Mouse (Mus musculus) C2C12 (cell line): ENCODE measurements around the gene Akr1b3. TPM values are rescaled to one million over a fixed set of nuclear protein-coding genes. Genes with fewer than 3 reads are reported as not detected.

Experiments
- H3K27me3 ChIP-seq: one replicate; pipeline ENCODE4 v1.6.1; 2011; ENCODE audit not compliant: control insufficient read depth, insufficient read depth, insufficient read length
- H3K36me3 ChIP-seq: one replicate; pipeline ENCODE4 v1.6.1; 2011; ENCODE audit not compliant: control insufficient read depth, insufficient read depth
- H3K4me3 ChIP-seq: one replicate; pipeline ENCODE4 v1.5.1; 2011; ENCODE audit warnings: mild to moderate bottlenecking, control low read depth; ENCODE audit not compliant: poor library complexity, insufficient read depth, severe bottlenecking
- H3K79me2 ChIP-seq: one replicate; pipeline ENCODE4 v1.6.1; 2011; ENCODE audit not compliant: control insufficient read depth, insufficient read depth
- H3K79me3 ChIP-seq: one replicate; pipeline ENCODE4 v1.6.1; 2011; ENCODE audit warnings: low read depth, control low read depth
- H3ac ChIP-seq: one replicate; pipeline ENCODE3; 2011; ENCODE audit warnings: low read depth; ENCODE audit not compliant: control insufficient read depth, insufficient read length
- CEBPB ChIP-seq: IDR thresholded peaks from one replicate; pipeline ENCODE4 v1.6.1; 2011; ENCODE audit warnings: low read depth, mild to moderate bottlenecking, control low read depth, moderate library complexity
- CTCF ChIP-seq: IDR thresholded peaks from one replicate; pipeline ENCODE4 v1.5.1; 2011; ENCODE audit not compliant: control insufficient read depth, insufficient read depth, insufficient read length
- FOSL1 ChIP-seq: IDR thresholded peaks from one replicate; pipeline ENCODE4 v1.8.0; 2011; ENCODE audit warnings: mild to moderate bottlenecking, low read length; ENCODE audit not compliant: poor library complexity, insufficient read depth, severe bottlenecking
- MAX ChIP-seq: IDR thresholded peaks from one replicate; pipeline ENCODE4 v1.6.1; 2011; ENCODE audit warnings: mild to moderate bottlenecking, control low read depth
- MYOD1 ChIP-seq: IDR thresholded peaks from one replicate; pipeline ENCODE4 v1.6.1; 2011; ENCODE audit warnings: low read depth; ENCODE audit not compliant: control insufficient read depth, insufficient read length
- MYOG ChIP-seq: IDR thresholded peaks from one replicate; pipeline ENCODE4 v1.6.1; 2011; ENCODE audit not compliant: control insufficient read depth, insufficient read length; ENCODE audit errors: extremely low read depth
- USF1 ChIP-seq: IDR thresholded peaks from one replicate; pipeline ENCODE4 v1.6.1; 2011; ENCODE audit warnings: low read depth, mild to moderate bottlenecking, control low read depth, moderate library complexity
- polyA plus RNA-seq: library from polyadenylated mRNA; unstranded; fragments of >200 nt; fragmentation: generic; extraction: Trizol; gene quantifications from one replicate; pipeline ENCODE4 v1.2.1, GENCODE M21; 2012; ENCODE audit warnings: missing spikeins

Gene Akr1b3
- polyA plus RNA-seq, 1 experiment: 455 TPM

GRCm38 (mm10) chr6:34310023-34310595 lies 7.2 kb downstream of the Akr1b3 start:
- Histone ChIP-seq H3K36me3 (peaks cover 67% of the 10 kb centered on the region), H3K79me3 (peaks cover 15% of the 10 kb centered on the region), H3K27me3 (no peaks in the 10 kb centered on the region), H3ac (no peak overlapping the region), H3K79me2 (peaks cover 38% of the 10 kb centered on the region), H3K4me3 (no peak overlapping the region)
- TF ChIP-seq MYOG: no peak

- peaks cover 32% of the 10 kb centered on the region for H3K79me2 ChIP-seq
- TF ChIP-seq MYOG (no peak), MAX (no peak), USF1 (no peak), CEBPB (no peak), FOSL1 (no peak), CTCF (no peak), MYOD1 (no peak)
- peaks cover 10% of the 10 kb centered on the region for H3K79me3 ChIP-seq
- H3K36me3 ChIP-seq: peaks cover 73% of the 10 kb centered on the region
- no peak overlapping the region for H3K4me3 ChIP-seq
- H3K27me3 ChIP-seq: no peaks in the 10 kb centered on the region
- no peak overlapping the region for H3ac ChIP-seq
These were observed 7.8 kb downstream of the Akr1b3 start for GRCm38 (mm10) chr6:34309526-34309925.

GRCm38 (mm10) chr6:34306797-34307196 lies 10.5 kb downstream of the Akr1b3 start:
- H3K79me2 ChIP-seq: peaks cover 5% of the 10 kb centered on the region
- peaks cover 74% of the 10 kb centered on the region for H3K36me3 ChIP-seq
- H3ac ChIP-seq: no peak overlapping the region
- TF ChIP-seq CEBPB (no peak), CTCF (no peak), MAX (no peak), MYOD1 (no peak), FOSL1 (no peak), USF1 (no peak), MYOG (no peak)
- H3K4me3 ChIP-seq: no peak overlapping the region
- no peaks in the 10 kb centered on the region for H3K79me3 ChIP-seq
- H3K27me3 ChIP-seq: no peaks in the 10 kb centered on the region

GRCm38 (mm10) chr6:34304675-34305241 lies 12.5 kb downstream of the Akr1b3 start:
- TF ChIP-seq MYOD1 (no peak), MYOG (no peak), CTCF (no peak), MAX (no peak), CEBPB (no peak), FOSL1 (no peak), USF1 (no peak)
- no peaks in the 10 kb centered on the region for H3K27me3 ChIP-seq
- H3K36me3 ChIP-seq: peaks cover 55% of the 10 kb centered on the region
- H3ac ChIP-seq: no peak overlapping the region
- H3K79me3 ChIP-seq: no peaks in the 10 kb centered on the region
- no peak overlapping the region for H3K4me3 ChIP-seq
- H3K79me2 ChIP-seq: no peaks in the 10 kb centered on the region

GRCm38 (mm10) chr6:34297055-34297454 lies 20.2 kb downstream of the Akr1b3 start:
- Histone ChIP-seq H3K4me3 (no peak overlapping the region), H3ac (no peak overlapping the region), H3K79me3 (no peaks in the 10 kb centered on the region), H3K79me2 (no peaks in the 10 kb centered on the region), H3K27me3 (no peaks in the 10 kb centered on the region), H3K36me3 (no peaks in the 10 kb centered on the region)
- TF ChIP-seq CEBPB (no peak), MAX (no peak), MYOD1 (no peak), MYOG (no peak), USF1 (no peak), FOSL1 (no peak), CTCF (no peak)

- no peaks in the 10 kb centered on the region for H3K36me3 ChIP-seq
- no peaks in the 10 kb centered on the region for H3K79me3 ChIP-seq
- H3K27me3 ChIP-seq: no peaks in the 10 kb centered on the region
- H3K4me3 ChIP-seq: no peak overlapping the region
- H3ac ChIP-seq: no peak overlapping the region
- H3K79me2 ChIP-seq: no peaks in the 10 kb centered on the region
- TF ChIP-seq FOSL1 (no peak), USF1 (no peak), MAX (no peak), MYOD1 (no peak), MYOG (no peak), CEBPB (no peak), CTCF (no peak)
These were observed 21.8 kb downstream of the Akr1b3 start for GRCm38 (mm10) chr6:34295437-34295836.
